8 mouse cellular contexts compared by ENCODE assay signal in the genomic region with DNA sequence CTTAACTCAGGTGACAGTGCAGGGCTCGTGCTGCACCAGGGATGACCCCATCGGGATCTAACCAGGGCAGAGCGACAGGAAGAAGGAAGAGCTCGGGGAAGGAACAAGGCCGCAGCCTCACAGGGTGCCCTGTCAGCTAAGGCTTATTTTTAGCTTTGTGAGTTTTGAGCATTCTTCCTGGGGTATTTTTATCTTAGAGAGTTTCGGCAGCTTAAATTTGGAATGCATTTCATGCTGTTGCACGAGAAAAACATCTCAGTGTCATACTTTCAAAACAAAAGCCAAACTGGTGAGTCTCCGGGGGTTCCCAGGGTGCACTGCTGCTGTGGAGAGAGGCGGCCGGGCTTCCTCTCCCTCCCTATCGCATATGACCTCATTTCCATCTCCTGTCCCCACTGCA. TPM values are rescaled to one million over a fixed set of nuclear protein-coding genes. Genes with fewer than 3 reads are reported as not detected.
A peak's percentile ranks its signal among the peaks of the same experiment; 100 is the strongest.
DNase-seq lines count a peak whose midpoint lies in the region; ATAC-seq lines count a peak whose summit lies in the region.

No protein-coding gene starts in this region.

- ATAC-seq in limb, embryonic 13.5 days (ENCODE audit: low FRiP score, low read depth), result no peak
- no peak for ATAC-seq in embryonic facial prominence, embryonic 15.5 days (ENCODE audit: insufficient number of reproducible peaks, low FRiP score, low TSS enrichment, low read depth)
- ATAC-seq in lung, embryonic 16.5 days (ENCODE audit: low read depth), result peak; percentile 74; the same call in 1 of the 2 replicates
- no peak for ATAC-seq in granulocyte monocyte progenitor cell, adult 5-6 weeks (replicated peaks; ENCODE audit: poor library complexity, severe bottlenecking)

- H3K4me2 ChIP-seq in limb, embryonic 13.5 days (replicated peaks), result no peak overlapping the region
- H3K4me2 ChIP-seq in embryonic facial prominence, embryonic 15.5 days (replicated peaks), result no peak overlapping the region
- no peak overlapping the region for H3K4me2 ChIP-seq in lung, embryonic 16.5 days (ENCODE audit: low read depth, low read length)

- DNase-seq in limb, embryonic 10.5 days (ENCODE audit: low spot score), result no peak
- DNase-seq in heart, postnatal 4 days, result peak; percentile 72
- DNase-seq in ovary, adult 18-20 months (ENCODE audit: low spot score), result no peak
- no peak for DNase-seq in embryo, embryonic 10.5 days (ENCODE audit: low spot score)

- no peak overlapping the region for H3K4me3 ChIP-seq in limb, embryonic 13.5 days
- H3K4me3 ChIP-seq in limb, embryonic 10.5 days, result no peak overlapping the region
- H3K4me3 ChIP-seq in embryonic facial prominence, embryonic 15.5 days (replicated peaks), result no peak overlapping the region
- H3K4me3 ChIP-seq in lung, embryonic 16.5 days (ENCODE audit: low read length), result no peak overlapping the region

- no peaks in the 10 kb centered on the region for H3K27me3 ChIP-seq in limb, embryonic 13.5 days
- no peaks in the 10 kb centered on the region for H3K27me3 ChIP-seq in limb, embryonic 10.5 days (ENCODE audit: low read depth, poor library complexity, severe bottlenecking)
- H3K27me3 ChIP-seq in embryonic facial prominence, embryonic 15.5 days, result no peaks in the 10 kb centered on the region
- H3K27me3 ChIP-seq in lung, embryonic 16.5 days (ENCODE audit: control insufficient read depth, insufficient read depth, low read depth, low read length), result no peaks in the 10 kb centered on the region

- no peak overlapping the region for H3K9ac ChIP-seq in limb, embryonic 13.5 days
- H3K9ac ChIP-seq in embryonic facial prominence, embryonic 15.5 days, result no peak overlapping the region
- H3K9ac ChIP-seq in lung, embryonic 16.5 days (ENCODE audit: low read length), result 0 out of 2 replicates have a peak overlapping the region, but pooled peaks have one; percentile 13

- 75% methylated on average over 11 of the region's 11 CpGs for WGBS in limb, embryonic 13.5 days
- 88% methylated on average over 11 of the region's 11 CpGs for WGBS in limb, embryonic 10.5 days
- 50% methylated on average over 11 of the region's 11 CpGs for WGBS in embryonic facial prominence, embryonic 15.5 days
- WGBS in lung, embryonic 16.5 days, result 48% methylated on average over 11 of the region's 11 CpGs

- H3K27ac ChIP-seq in limb, embryonic 13.5 days, result peak overlapping the region; percentile 28; the same call in 1 of the 2 replicates
- H3K27ac ChIP-seq in limb, embryonic 10.5 days, result no peak overlapping the region
- H3K27ac ChIP-seq in embryonic facial prominence, embryonic 15.5 days (replicated peaks), result peak overlapping the region; percentile 75
- peak overlapping the region; percentile 67 for H3K27ac ChIP-seq in lung, embryonic 16.5 days (ENCODE audit: low read length)

- H3K36me3 ChIP-seq in limb, embryonic 13.5 days, result peaks cover 11% of the 10 kb centered on the region
- H3K36me3 ChIP-seq in limb, embryonic 10.5 days, result peaks cover 10% of the 10 kb centered on the region; the same call in 1 of the 2 replicates
- 0 out of 2 replicates have a peak, but pooled peaks cover under 1% of the 10 kb centered on the region for H3K36me3 ChIP-seq in embryonic facial prominence, embryonic 15.5 days
- no peaks in the 10 kb centered on the region for H3K36me3 ChIP-seq in lung, embryonic 16.5 days (ENCODE audit: control insufficient read depth, insufficient read depth, low read length)

- 0 out of 2 replicates have a peak, but pooled peaks cover 1% of the 10 kb centered on the region for H3K4me1 ChIP-seq in limb, embryonic 13.5 days
- no peaks in the 10 kb centered on the region for H3K4me1 ChIP-seq in limb, embryonic 10.5 days
- peaks cover 6% of the 10 kb centered on the region for H3K4me1 ChIP-seq in embryonic facial prominence, embryonic 15.5 days
- peaks cover 5% of the 10 kb centered on the region; the same call in 1 of the 2 replicates for H3K4me1 ChIP-seq in lung, embryonic 16.5 days (replicated peaks; ENCODE audit: control insufficient read depth, insufficient read depth, low read length)

- H3K9me3 ChIP-seq in limb, embryonic 13.5 days, result no peaks in the 10 kb centered on the region
- no peaks in the 10 kb centered on the region for H3K9me3 ChIP-seq in limb, embryonic 10.5 days (replicated peaks)
- H3K9me3 ChIP-seq in embryonic facial prominence, embryonic 15.5 days (replicated peaks), result no peaks in the 10 kb centered on the region
- no peaks in the 10 kb centered on the region for H3K9me3 ChIP-seq in lung, embryonic 16.5 days (ENCODE audit: control insufficient read depth, low read length)

RNA-seq across cellular contexts. Expression of a gene that starts 37.4 kb away (rescaled TPM):
- polyA plus RNA-seq in limb, embryonic 13.5 days (2015; fragmentation: Nextera tagmentation; extraction: Ambion mirVana), result 55.8 and 56.2 TPM in 2 replicates
- polyA plus RNA-seq in limb, embryonic 10.5 days (2016; fragmentation: Nextera tagmentation; extraction: Ambion mirVana), result 31.6 and 41.5 TPM in 2 replicates
- polyA plus RNA-seq in embryonic facial prominence, embryonic 15.5 days (2015; fragmentation: Nextera tagmentation; extraction: Ambion mirVana), result 49.7 and 53.3 TPM in 2 replicates
- total RNA-seq in heart, postnatal 4 days (2021), result 10 to 100 TPM; 90.7 to 91.0 TPM
- 36.1 and 37.4 TPM in 2 replicates for polyA plus RNA-seq in lung, embryonic 16.5 days (2015; fragmentation: Nextera tagmentation; extraction: Ambion mirVana)
- total RNA-seq in granulocyte monocyte progenitor cell, adult 5-6 weeks (2014; fragmentation: Nextera tagmentation), result 30.4 and 34.3 TPM in 2 replicates
- total RNA-seq in granulocyte monocyte progenitor cell, adult 5-6 weeks (2017), result 51.1 and 60.8 TPM in 2 replicates

RNA-seq across cellular contexts. Expression of a gene that starts 38.2 kb away (rescaled TPM):
- polyA plus RNA-seq in limb, embryonic 13.5 days (2015; fragmentation: Nextera tagmentation; extraction: Ambion mirVana), result 30.2 and 32.7 TPM in 2 replicates
- 29.7 and 33.0 TPM in 2 replicates for polyA plus RNA-seq in limb, embryonic 10.5 days (2016; fragmentation: Nextera tagmentation; extraction: Ambion mirVana)
- polyA plus RNA-seq in embryonic facial prominence, embryonic 15.5 days (2015; fragmentation: Nextera tagmentation; extraction: Ambion mirVana), result 27.3 and 31.4 TPM in 2 replicates
- 10 to 100 TPM; 29.3 to 30.0 TPM for total RNA-seq in heart, postnatal 4 days (2021)
- 26.8 and 29.5 TPM in 2 replicates for polyA plus RNA-seq in lung, embryonic 16.5 days (2015; fragmentation: Nextera tagmentation; extraction: Ambion mirVana)
- total RNA-seq in granulocyte monocyte progenitor cell, adult 5-6 weeks (2014; fragmentation: Nextera tagmentation), result 23.7 and 40.1 TPM in 2 replicates
- 16.8 and 27.4 TPM in 2 replicates for total RNA-seq in granulocyte monocyte progenitor cell, adult 5-6 weeks (2017)
